Mouse (Mus musculus) embryonic facial prominence, embryonic 14.5 days (tissue): ENCODE data around the gene Prr14. TPM values are rescaled to one million over a fixed set of nuclear protein-coding genes. Genes with fewer than 3 reads are reported as not detected.

Experiments
- ATAC-seq: fragments of 200-750 bp; cut with Nextera tagmentation; 2 replicates; pipeline ENCODE4 v1.8.0; 2017; ENCODE audit warnings: low read depth, moderate number of reproducible peaks, moderate TSS enrichment
- DNase-seq: peaks from one replicate; pipeline ENCODE4 v3.0.0-alpha.2; 2015; ENCODE audit warnings: low spot score
- H3K27ac ChIP-seq: fragments of 300-500 bp; sonication (generic); replicated peaks from 2 replicates; pipeline ENCODE4 v1.5.1; 2014; ENCODE audit warnings: low read depth, mild to moderate bottlenecking, low read length, moderate library complexity
- H3K27me3 ChIP-seq: fragments of 300-500 bp; sonication (generic); replicated peaks from 2 replicates; pipeline ENCODE4 v1.6.1; 2014; ENCODE audit warnings: low read length; ENCODE audit not compliant: control insufficient read depth, insufficient read depth
- H3K36me3 ChIP-seq: fragments of 300-500 bp; sonication (generic); 2 replicates; pipeline ENCODE4 v1.6.1; 2014; ENCODE audit warnings: low read length, mixed read lengths; ENCODE audit not compliant: control insufficient read depth, insufficient read depth
- H3K4me1 ChIP-seq: fragments of 300-500 bp; sonication (generic); 2 replicates; pipeline ENCODE4 v1.6.1; 2014; ENCODE audit warnings: antibody characterized with exemption, low read length; ENCODE audit not compliant: control insufficient read depth, insufficient read depth
- H3K4me2 ChIP-seq: fragments of 300-500 bp; sonication (generic); 2 replicates; pipeline ENCODE4 v1.6.1; 2014; ENCODE audit warnings: low read depth, mild to moderate bottlenecking, low read length, moderate library complexity, mixed read lengths
- H3K4me3 ChIP-seq: fragments of 300-500 bp; sonication (generic); 2 replicates; pipeline ENCODE4 v1.5.1; 2014; ENCODE audit warnings: low read depth, mild to moderate bottlenecking, low read length
- H3K9ac ChIP-seq: fragments of 300-500 bp; sonication (generic); 2 replicates; pipeline ENCODE4 v1.6.1; 2014; ENCODE audit warnings: low read depth, mild to moderate bottlenecking, low read length, moderate library complexity, mixed read lengths
- H3K9me3 ChIP-seq: fragments of 300-500 bp; sonication (generic); 2 replicates; pipeline ENCODE4 v1.6.1; 2016; ENCODE audit warnings: low read length; ENCODE audit not compliant: control insufficient read depth
- WGBS: fragments of 180-500 bp; shearing (Covaris S2); extraction: QIAGEN DNeasy Blood & Tissue Kit; methylation state at CpG from one replicate; pipeline ENCODE4 v1.1.7; 2014; 5-methylcytosine and 5-hydroxymethylcytosine counted together
- polyA plus RNA-seq: library from polyadenylated mRNA; unstranded; fragments of >200 nt; fragmentation: Nextera tagmentation; extraction: Ambion mirVana; gene quantifications from 2 replicates; pipeline ENCODE4 v1.2.1, GENCODE M21; 2014

The Prr14 gene
- polyA plus RNA-seq, 1 experiment from 2014 or later, result 40.4 TPM

- H3K27ac ChIP-seq, result no peak overlapping the region
- H3K4me3 ChIP-seq, result no peak overlapping the region
- H3K9me3 ChIP-seq, result no peaks in the 10 kb centered on the region
- 94% methylated on average over 11 of the region's 11 CpGs for WGBS
- H3K4me2 ChIP-seq, result no peak overlapping the region
- ATAC-seq (no peak), DNase-seq (no peak)
- H3K36me3 ChIP-seq, result peaks cover 41% of the 10 kb centered on the region
- peaks cover 11% of the 10 kb centered on the region for H3K4me1 ChIP-seq
- no peak overlapping the region for H3K9ac ChIP-seq
- no peaks in the 10 kb centered on the region for H3K27me3 ChIP-seq
Measured at GRCm38 (mm10) chr7:127475186-127475740, 15.9 kb downstream of the Prr14 start.

GRCm38 (mm10) chr7:127476336-127476735 is 16.9 kb downstream of the Prr14 start:
- no peak for DNase-seq
- no peak overlapping the region for H3K9ac ChIP-seq
- H3K4me3 ChIP-seq, result no peak overlapping the region
- no peaks in the 10 kb centered on the region for H3K27me3 ChIP-seq
- no peaks in the 10 kb centered on the region for H3K9me3 ChIP-seq
- H3K36me3 ChIP-seq, result peaks cover 50% of the 10 kb centered on the region
- no peak overlapping the region for H3K27ac ChIP-seq
- peaks cover 16% of the 10 kb centered on the region for H3K4me1 ChIP-seq
- no peak overlapping the region for H3K4me2 ChIP-seq
- ATAC-seq, result no peak
- 96% methylated on average over 11 of the region's 11 CpGs for WGBS

GRCm38 (mm10) chr7:127476855-127477254 is 17.4 kb downstream of the Prr14 start:
- Histone ChIP-seq H3K4me3 (peak overlapping the region; percentile 97), H3K9me3 (no peaks in the 10 kb centered on the region), H3K27me3 (no peaks in the 10 kb centered on the region), H3K4me1 (peaks cover 16% of the 10 kb centered on the region), H3K9ac (peak overlapping the region; percentile 96), H3K27ac (peak overlapping the region; percentile 97; the same call in 1 of the 2 replicates), H3K4me2 (peak overlapping the region; percentile 59), H3K36me3 (peaks cover 55% of the 10 kb centered on the region)
- ATAC-seq (no peak), DNase-seq (no peak)
- WGBS, result 81% methylated on average over 4 of the region's 4 CpGs

GRCm38 (mm10) chr7:127477687-127478634 is 18.6 kb downstream of the Prr14 start:
- Histone ChIP-seq H3K27ac (peak overlapping the region; percentile 97), H3K4me1 (peaks cover 11% of the 10 kb centered on the region), H3K4me3 (peak overlapping the region; percentile 97), H3K9me3 (no peaks in the 10 kb centered on the region), H3K27me3 (no peaks in the 10 kb centered on the region), H3K4me2 (peak overlapping the region; percentile 98), H3K9ac (peak overlapping the region; percentile 96), H3K36me3 (peaks cover 66% of the 10 kb centered on the region)
- ATAC-seq (peak; percentile 94), DNase-seq (peak; percentile 100)
- 1% methylated on average over 48 of the region's 50 CpGs for WGBS

- H3K9me3 ChIP-seq, result no peaks in the 10 kb centered on the region
- peak within 1 kb of the TSS; percentile 97 for H3K4me3 ChIP-seq
- 1% methylated on average over 25 of the region's 62 CpGs for WGBS
- H3K27me3 ChIP-seq, result no peaks in the 10 kb centered on the region
- DNase-seq (peak; percentile 99), ATAC-seq (peak; percentile 78)
- peak within 1 kb of the TSS; percentile 97 for H3K27ac ChIP-seq
- peak within 1 kb of the TSS; percentile 96 for H3K9ac ChIP-seq
- H3K4me2 ChIP-seq, result peak within 1 kb of the TSS; percentile 98
- peaks cover 66% of the 10 kb centered on the region for H3K36me3 ChIP-seq
- H3K4me1 ChIP-seq, result peaks cover 11% of the 10 kb centered on the region
Measured at GRCm38 (mm10) chr7:127478635-127479317, 19.4 kb downstream of the Prr14 start, which contains the start of gene Fbrs. Fbrs (plus strand) TSS chr7:127479199.

GRCm38 (mm10) chr7:127479318-127480225 is 20.2 kb downstream of the Prr14 start:
- Histone ChIP-seq H3K4me3 (peak overlapping the region; percentile 97), H3K27me3 (no peaks in the 10 kb centered on the region), H3K27ac (peak overlapping the region; percentile 97), H3K9ac (peak overlapping the region; percentile 96), H3K4me1 (peaks cover 11% of the 10 kb centered on the region), H3K9me3 (no peaks in the 10 kb centered on the region), H3K36me3 (peaks cover 66% of the 10 kb centered on the region), H3K4me2 (peak overlapping the region; percentile 98)
- DNase-seq (peak; percentile 9), ATAC-seq (no peak)
- 5% methylated on average over 27 of the region's 48 CpGs for WGBS

DNA sequence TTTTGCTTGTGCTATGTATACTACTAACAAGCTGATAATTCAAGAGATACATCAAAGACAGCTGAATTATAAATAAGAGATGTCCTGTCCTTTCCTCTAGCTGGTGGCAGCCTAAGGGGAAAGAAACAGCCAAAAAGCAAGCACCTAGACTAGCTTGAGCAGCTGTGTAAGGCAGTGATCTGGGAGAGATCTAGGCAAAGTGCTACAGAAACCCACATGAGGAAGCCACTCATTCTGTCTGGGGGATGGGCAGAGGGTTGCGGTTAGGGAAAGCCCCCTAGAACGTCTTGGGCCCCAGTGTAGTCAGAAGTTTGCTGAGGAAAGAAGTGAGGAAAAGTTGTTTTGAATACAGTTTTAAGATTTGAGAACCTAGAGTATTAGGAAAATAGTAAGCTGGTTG is 20.9 kb downstream of the Prr14 start:
- no peak for DNase-seq
- Histone ChIP-seq H3K9ac (peak overlapping the region; percentile 96), H3K4me3 (peak overlapping the region; percentile 97), H3K9me3 (no peaks in the 10 kb centered on the region), H3K27ac (peak overlapping the region; percentile 97; the same call in 1 of the 2 replicates), H3K27me3 (no peaks in the 10 kb centered on the region), H3K36me3 (peaks cover 66% of the 10 kb centered on the region), H3K4me2 (peak overlapping the region; percentile 98), H3K4me1 (peaks cover 11% of the 10 kb centered on the region)
- 48% methylated on average over 2 of the region's 2 CpGs for WGBS
- no peak for ATAC-seq
